ENCODE assay signal across 22 mouse cellular contexts in genomic region chr7:82462921-82463523, GRCm38 (mm10).
DNase-seq lines count a peak whose midpoint lies in the region; ATAC-seq and TF ChIP-seq lines count a peak whose summit lies in the region.
"Had no signal": no experiment of that assay in that cellular context is flagged by ENCODE, and none has a peak within 500 bp of the region (broad histone marks: within the 10 kb centered on the region; RNA-seq: fewer than 3 reads in every experiment).

No protein-coding gene starts in this region.

- 45% methylated on average over 10 of the region's 10 CpGs for WGBS in limb, embryonic 14.5 days

- H3ac ChIP-seq in C2C12 (ENCODE audit: control insufficient read depth, insufficient read length, low read depth): no peak overlapping the region

- no peak for TF ChIP-seq CTCF in C2C12 (IDR thresholded peaks at IDR 0.05; ENCODE audit: control insufficient read depth, insufficient read depth, insufficient read length)

- peak; percentile 11 for DNase-seq in heart, adult 8-10 months (ENCODE audit: low spot score)
- no peak for DNase-seq in heart, postnatal 36 days
- DNase-seq in 3T3-L1 (ENCODE audit: low read depth, low spot score): peak; percentile 42
- DNase-seq in limb, embryonic 14.5 days (ENCODE audit: low spot score): peak; percentile 11
- DNase-seq in kidney, adult 11 months: no peak
- no peak for DNase-seq in urinary bladder, adult 2 months (ENCODE audit: low spot score)
- DNase-seq: adrenal gland, postnatal 14 days; cerebellum, adult 2 months; cerebellum, postnatal 25 days; kidney, adult 2 months; layer of hippocampus, adult 9-11 months; liver, postnatal 0 days; lung, postnatal 10 days; right cerebral cortex, postnatal 14 days had no signal

- intact Hi-C loops in heart, postnatal 36 days (cut with DNase I): no loop called here

- ATAC-seq in limb, embryonic 14.5 days (ENCODE audit: low FRiP score, low read depth): peak; percentile 67
- ATAC-seq: forebrain, embryonic 13.5 days; liver, postnatal 0 days had no signal

- H3K4me2 ChIP-seq in limb, embryonic 14.5 days (replicated peaks; ENCODE audit: low read depth, low read length, severe bottlenecking): no peak overlapping the region
- H3K4me2 ChIP-seq: embryonic facial prominence, embryonic 12.5 days; forebrain, embryonic 13.5 days; hindbrain, embryonic 13.5 days; liver, embryonic 11.5 days; midbrain, embryonic 12.5 days had no signal

- H3K9ac ChIP-seq in limb, embryonic 14.5 days (ENCODE audit: low read depth, low read length, severe bottlenecking): no peak overlapping the region
- H3K9ac ChIP-seq: embryonic facial prominence, embryonic 12.5 days; forebrain, embryonic 13.5 days; hindbrain, embryonic 13.5 days; liver, postnatal 0 days; midbrain, embryonic 12.5 days had no signal

- no peaks in the 10 kb centered on the region for H3K27me3 ChIP-seq in C2C12 (ENCODE audit: control insufficient read depth, insufficient read depth, insufficient read length)
- H3K27me3 ChIP-seq in limb, embryonic 14.5 days (ENCODE audit: control insufficient read depth, insufficient read depth, low read length): no peaks in the 10 kb centered on the region
- H3K27me3 ChIP-seq: embryonic facial prominence, embryonic 12.5 days; forebrain, embryonic 13.5 days; hindbrain, embryonic 13.5 days; midbrain, embryonic 12.5 days had no signal

- H3K27ac ChIP-seq in limb, embryonic 14.5 days (replicated peaks; ENCODE audit: low read depth, low read length): no peak overlapping the region
- H3K27ac ChIP-seq: embryonic facial prominence, embryonic 12.5 days; forebrain, embryonic 13.5 days; hindbrain, embryonic 13.5 days; kidney, postnatal 0 days; midbrain, embryonic 12.5 days had no signal

- no peaks in the 10 kb centered on the region for H3K79me2 ChIP-seq in C2C12 (ENCODE audit: control insufficient read depth, insufficient read depth)

- H3K9me3 ChIP-seq in limb, embryonic 14.5 days (ENCODE audit: control insufficient read depth, low read length): no peaks in the 10 kb centered on the region
- H3K9me3 ChIP-seq: embryonic facial prominence, embryonic 12.5 days; forebrain, embryonic 13.5 days; hindbrain, embryonic 13.5 days; midbrain, embryonic 12.5 days had no signal

- no peaks in the 10 kb centered on the region for H3K79me3 ChIP-seq in C2C12 (ENCODE audit: low read depth)

- no peak for TF ChIP-seq POLR2A in limb, embryonic 14.5 days (IDR thresholded peaks at IDR 0.05; ENCODE audit: borderline replicate concordance, extremely low read depth, insufficient read depth, insufficient read length)

- H3K4me3 ChIP-seq in C2C12 (ENCODE audit: insufficient read depth, poor library complexity, severe bottlenecking): no peak overlapping the region
- H3K4me3 ChIP-seq in limb, embryonic 14.5 days (replicated peaks; ENCODE audit: low read length): no peak overlapping the region
- H3K4me3 ChIP-seq: embryonic facial prominence, embryonic 12.5 days; erythroblast, embryonic 14.5 days; forebrain, embryonic 13.5 days; hindbrain, embryonic 13.5 days; midbrain, embryonic 12.5 days had no signal

- no peaks in the 10 kb centered on the region for H3K36me3 ChIP-seq in C2C12 (ENCODE audit: control insufficient read depth, insufficient read depth)
- H3K36me3 ChIP-seq in limb, embryonic 14.5 days (ENCODE audit: control insufficient read depth, insufficient read depth, low read length): no peaks in the 10 kb centered on the region
- H3K36me3 ChIP-seq: embryonic facial prominence, embryonic 12.5 days; hindbrain, embryonic 13.5 days; midbrain, embryonic 12.5 days had no signal

- H3K4me1 ChIP-seq in limb, embryonic 14.5 days (ENCODE audit: control insufficient read depth, insufficient read depth, low read length): peaks cover 6% of the 10 kb centered on the region; the same call in 1 of the 2 replicates
- H3K4me1 ChIP-seq: embryonic facial prominence, embryonic 12.5 days; forebrain, embryonic 13.5 days; hindbrain, embryonic 13.5 days; midbrain, embryonic 12.5 days had no signal

TF ChIP-seq in C2C12, 6 proteins besides CTCF, POLR2A, EP300 and RAD21:
- no peak for TF ChIP-seq FOSL1 (IDR thresholded peaks at IDR 0.05; ENCODE audit: insufficient read depth, low read length, poor library complexity, severe bottlenecking)
- no peak for TF ChIP-seq MYOG (IDR thresholded peaks at IDR 0.05; ENCODE audit: control insufficient read depth, extremely low read depth, insufficient read length)
- peak; percentile 45 for TF ChIP-seq CEBPB (IDR thresholded peaks at IDR 0.05; ENCODE audit: low read depth)
- TF ChIP-seq USF1 (IDR thresholded peaks at IDR 0.05; ENCODE audit: low read depth): no peak
- TF ChIP-seq MAX (IDR thresholded peaks at IDR 0.05): no peak
- no peak for TF ChIP-seq MYOD1 (IDR thresholded peaks at IDR 0.05; ENCODE audit: control insufficient read depth, insufficient read length, low read depth)

Comparison
In these comparisons a context has a peak if more than half of its experiments do, and no peak if none do; other contexts are left out.
1. DNase-seq: peak in heart, adult 8-10 months (single experiment), 3T3-L1 (single experiment) and limb, embryonic 14.5 days (single experiment); none in heart, postnatal 36 days (0 of 2), kidney, adult 11 months (single experiment) and urinary bladder, adult 2 months (single experiment).